Mouse (Mus musculus): ENCODE data around the gene Slc35f6. TPM values are rescaled to one million over a fixed set of nuclear protein-coding genes. Genes with fewer than 3 reads are reported as not detected.

Slc35f6 gene
- polyA plus RNA-seq, 1 experiment from 2014 or later, result 34.0 TPM

DNA sequence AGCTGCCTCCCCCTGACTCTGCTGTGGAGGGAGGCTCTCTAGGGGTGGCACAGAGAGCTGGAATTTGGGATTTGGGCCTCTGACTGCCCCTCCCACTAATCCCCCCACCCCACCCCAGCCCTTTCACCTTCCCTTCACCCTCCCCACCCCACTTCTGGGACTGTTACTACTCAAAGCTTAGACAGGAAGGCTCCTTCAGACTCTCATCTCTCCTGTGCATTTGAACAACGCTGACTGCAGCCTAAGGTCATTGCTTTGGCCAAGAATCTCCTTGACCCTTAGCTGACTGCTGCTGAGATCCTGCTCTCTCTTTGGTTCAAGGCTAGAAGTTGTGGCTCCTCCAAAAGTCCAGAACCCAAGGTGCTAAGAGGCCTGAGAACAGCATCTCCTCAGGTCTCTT is 36.6 kb upstream of the Slc35f6 start:
- Histone ChIP-seq H3K9ac (ENCODE audit: low read length) (0 out of 2 replicates have a peak overlapping the region, but pooled peaks have one; percentile 28), H3K4me3 (replicated peaks; ENCODE audit: low read length) (no peak overlapping the region), H3K27me3 (ENCODE audit: control insufficient read depth, insufficient read depth, low read length) (no peaks in the 10 kb centered on the region), H3K4me2 (ENCODE audit: low read depth, low read length) (no peak overlapping the region), H3K36me3 (ENCODE audit: control insufficient read depth, insufficient read depth, low read length) (no peaks in the 10 kb centered on the region), H3K4me1 (ENCODE audit: control insufficient read depth, insufficient read depth, low read length) (peaks cover 29% of the 10 kb centered on the region), H3K27ac (ENCODE audit: low read length) (no peak overlapping the region), H3K9me3 (replicated peaks; ENCODE audit: control insufficient read depth, low read length) (no peaks in the 10 kb centered on the region)
- WGBS, result 57% methylated on average over 1 of the region's 1 CpGs
- no peak for ATAC-seq (ENCODE audit: insufficient read depth, low FRiP score)

DNA sequence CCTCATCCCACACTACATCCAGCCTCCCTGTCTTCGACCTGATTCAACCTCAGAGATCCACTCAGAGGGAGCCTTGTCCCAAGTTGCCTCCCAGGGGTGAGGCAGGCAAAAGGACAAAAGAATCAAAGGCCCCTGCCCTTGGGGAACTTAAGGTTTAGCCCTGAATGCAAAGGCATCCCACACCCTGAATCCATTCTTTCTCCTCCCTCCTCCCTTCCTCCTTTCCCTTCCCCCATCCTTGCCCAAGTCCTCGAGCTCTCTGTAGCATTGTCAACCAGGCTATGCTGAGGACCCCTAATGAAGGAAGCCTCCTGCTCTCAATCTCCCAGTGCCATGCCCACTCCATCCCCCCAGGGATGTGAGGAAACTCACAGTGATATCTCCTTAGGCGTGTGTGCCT is 36.0 kb upstream of the Slc35f6 start:
- no peak overlapping the region for H3K4me2 ChIP-seq (ENCODE audit: low read depth, low read length)
- 47% methylated on average over 3 of the region's 3 CpGs for WGBS
- H3K36me3 ChIP-seq (ENCODE audit: control insufficient read depth, insufficient read depth, low read length), result no peaks in the 10 kb centered on the region
- no peaks in the 10 kb centered on the region for H3K27me3 ChIP-seq (ENCODE audit: control insufficient read depth, insufficient read depth, low read length)
- H3K4me1 ChIP-seq (ENCODE audit: control insufficient read depth, insufficient read depth, low read length), result peaks cover 33% of the 10 kb centered on the region
- H3K9ac ChIP-seq (ENCODE audit: low read length), result no peak overlapping the region
- H3K27ac ChIP-seq (ENCODE audit: low read length), result no peak overlapping the region
- no peak overlapping the region for H3K4me3 ChIP-seq (replicated peaks; ENCODE audit: low read length)
- no peak for ATAC-seq (ENCODE audit: insufficient read depth, low FRiP score)
- H3K9me3 ChIP-seq (replicated peaks; ENCODE audit: control insufficient read depth, low read length), result no peaks in the 10 kb centered on the region

DNA sequence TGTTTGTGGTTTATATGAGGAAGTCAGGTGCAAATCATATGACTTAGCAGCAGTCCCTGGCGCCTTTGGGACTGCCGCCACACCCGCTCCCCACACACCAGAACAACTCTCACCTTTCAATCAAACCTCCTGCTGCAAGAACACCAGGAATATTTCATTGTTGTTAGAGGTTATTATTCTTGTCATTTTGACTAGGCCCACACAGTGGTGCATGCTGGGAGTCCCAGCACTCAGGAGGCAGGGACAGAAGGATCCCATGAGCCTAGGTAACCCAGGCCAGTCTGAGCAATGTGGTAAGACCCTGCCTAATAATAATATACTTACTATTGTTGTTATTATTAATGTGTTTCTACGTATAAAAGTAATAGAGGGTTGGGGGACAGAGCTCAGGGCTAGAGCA is 35.2 kb upstream of the Slc35f6 start:
- Histone ChIP-seq H3K9ac (ENCODE audit: low read length) (no peak overlapping the region), H3K4me2 (ENCODE audit: low read depth, low read length) (no peak overlapping the region), H3K4me3 (replicated peaks; ENCODE audit: low read length) (no peak overlapping the region), H3K4me1 (ENCODE audit: control insufficient read depth, insufficient read depth, low read length) (peaks cover 37% of the 10 kb centered on the region), H3K27ac (ENCODE audit: low read length) (no peak overlapping the region), H3K27me3 (ENCODE audit: control insufficient read depth, insufficient read depth, low read length) (no peaks in the 10 kb centered on the region), H3K36me3 (ENCODE audit: control insufficient read depth, insufficient read depth, low read length) (no peaks in the 10 kb centered on the region), H3K9me3 (replicated peaks; ENCODE audit: control insufficient read depth, low read length) (no peaks in the 10 kb centered on the region)
- no peak; the same call in 1 of the 2 replicates for ATAC-seq (ENCODE audit: insufficient read depth, low FRiP score)
- 66% methylated on average over 4 of the region's 4 CpGs for WGBS

DNA sequence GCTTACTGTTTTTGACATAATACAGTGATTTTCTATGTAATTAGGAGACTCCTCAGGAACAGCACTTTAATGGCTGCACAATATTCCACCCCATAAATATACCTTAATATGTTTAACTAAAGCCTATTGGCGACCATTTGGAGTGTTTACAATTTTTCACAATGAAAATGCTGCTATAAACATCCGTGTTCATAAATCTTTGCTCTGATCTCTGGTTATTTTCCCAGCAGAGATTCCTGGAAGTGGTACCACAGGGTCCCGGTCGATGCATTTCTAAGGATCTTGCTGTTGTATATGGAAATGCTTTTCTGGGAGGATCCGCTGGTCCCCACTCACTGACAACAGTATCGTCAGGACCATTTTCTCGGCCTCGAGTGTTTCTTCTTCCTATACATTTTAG is 34.5 kb upstream of the Slc35f6 start:
- Histone ChIP-seq H3K27me3 (ENCODE audit: control insufficient read depth, insufficient read depth, low read length) (no peaks in the 10 kb centered on the region), H3K9ac (ENCODE audit: low read length) (no peak overlapping the region), H3K4me1 (ENCODE audit: control insufficient read depth, insufficient read depth, low read length) (peaks cover 44% of the 10 kb centered on the region), H3K27ac (ENCODE audit: low read length) (0 out of 2 replicates have a peak overlapping the region, but pooled peaks have one; percentile 75), H3K36me3 (ENCODE audit: control insufficient read depth, insufficient read depth, low read length) (no peaks in the 10 kb centered on the region), H3K9me3 (replicated peaks; ENCODE audit: control insufficient read depth, low read length) (no peaks in the 10 kb centered on the region), H3K4me3 (replicated peaks; ENCODE audit: low read length) (no peak overlapping the region), H3K4me2 (ENCODE audit: low read depth, low read length) (no peak overlapping the region)
- WGBS, result 65% methylated on average over 8 of the region's 8 CpGs
- ATAC-seq (ENCODE audit: insufficient read depth, low FRiP score), result no peak

DNA sequence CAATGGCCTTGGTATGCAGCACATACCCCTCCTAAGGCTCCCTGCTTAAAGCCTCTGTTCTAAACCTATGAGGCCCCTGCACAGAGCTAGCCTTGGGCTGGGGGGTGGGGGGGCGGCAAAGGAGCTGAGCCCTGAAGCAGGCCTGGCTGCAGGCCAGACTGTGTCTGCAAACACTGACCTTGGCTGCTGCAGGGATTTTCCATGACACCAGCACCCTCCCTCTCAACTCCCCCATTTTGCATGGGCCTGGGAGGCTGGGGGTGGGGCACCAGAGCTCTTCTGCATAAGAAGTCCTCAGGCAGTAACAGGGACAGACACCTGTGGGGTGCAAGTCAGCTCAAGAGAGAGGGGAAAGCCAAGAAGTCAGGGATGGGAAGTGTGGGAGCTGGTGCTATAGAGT is 33.5 kb upstream of the Slc35f6 start:
- WGBS, result 15% methylated on average over 1 of the region's 1 CpGs

DNA sequence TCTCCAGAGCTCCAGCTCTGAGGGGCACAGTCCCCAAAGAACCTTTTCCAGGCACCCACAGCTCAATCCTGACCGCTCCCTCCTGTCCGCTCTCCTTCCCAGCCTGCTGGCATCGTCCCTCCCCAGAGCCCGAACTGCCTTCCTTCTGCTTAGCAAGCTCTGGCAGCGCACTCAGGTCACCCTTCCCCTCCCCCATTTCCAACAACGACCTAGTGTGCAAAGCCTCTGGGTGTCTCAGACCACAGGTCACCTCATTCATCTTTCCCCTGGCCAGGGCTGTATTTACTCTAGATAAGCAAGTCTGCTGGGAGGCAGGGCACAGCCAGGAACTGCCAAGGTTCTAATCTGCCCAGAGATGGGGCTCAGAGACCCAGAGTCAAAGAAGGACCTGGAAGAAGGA is 32.3 kb upstream of the Slc35f6 start:
- Histone ChIP-seq H3K4me2 (ENCODE audit: low read depth, low read length) (0 out of 2 replicates have a peak overlapping the region, but pooled peaks have one; percentile 27), H3K27ac (ENCODE audit: low read length) (peak overlapping the region; percentile 75), H3K4me3 (replicated peaks; ENCODE audit: low read length) (no peak overlapping the region), H3K9ac (ENCODE audit: low read length) (peak overlapping the region; percentile 49; the same call in 1 of the 2 replicates), H3K27me3 (ENCODE audit: control insufficient read depth, insufficient read depth, low read length) (no peaks in the 10 kb centered on the region), H3K4me1 (ENCODE audit: control insufficient read depth, insufficient read depth, low read length) (peaks cover 48% of the 10 kb centered on the region), H3K36me3 (ENCODE audit: control insufficient read depth, insufficient read depth, low read length) (no peaks in the 10 kb centered on the region), H3K9me3 (replicated peaks; ENCODE audit: control insufficient read depth, low read length) (no peaks in the 10 kb centered on the region)
- 32% methylated on average over 6 of the region's 6 CpGs for WGBS
- peak; percentile 59; the same call in 1 of the 2 replicates for ATAC-seq (ENCODE audit: insufficient read depth, low FRiP score)

More for the DNA sequence above, 33.5 kb upstream of the Slc35f6 start:
- H3K9ac ChIP-seq (ENCODE audit: low read length), result peak overlapping the region; percentile 49; the same call in 1 of the 2 replicates
- peak overlapping the region; percentile 27 for H3K4me2 ChIP-seq (ENCODE audit: low read depth, low read length)
- peaks cover 48% of the 10 kb centered on the region for H3K4me1 ChIP-seq (ENCODE audit: control insufficient read depth, insufficient read depth, low read length)
- no peaks in the 10 kb centered on the region for H3K9me3 ChIP-seq (replicated peaks; ENCODE audit: control insufficient read depth, low read length)
- H3K27me3 ChIP-seq (ENCODE audit: control insufficient read depth, insufficient read depth, low read length), result no peaks in the 10 kb centered on the region
- H3K36me3 ChIP-seq (ENCODE audit: control insufficient read depth, insufficient read depth, low read length), result no peaks in the 10 kb centered on the region
- H3K4me3 ChIP-seq (replicated peaks; ENCODE audit: low read length), result no peak overlapping the region
- H3K27ac ChIP-seq (ENCODE audit: low read length), result peak overlapping the region; percentile 75
- peak; percentile 78 for ATAC-seq (ENCODE audit: insufficient read depth, low FRiP score)

DNA sequence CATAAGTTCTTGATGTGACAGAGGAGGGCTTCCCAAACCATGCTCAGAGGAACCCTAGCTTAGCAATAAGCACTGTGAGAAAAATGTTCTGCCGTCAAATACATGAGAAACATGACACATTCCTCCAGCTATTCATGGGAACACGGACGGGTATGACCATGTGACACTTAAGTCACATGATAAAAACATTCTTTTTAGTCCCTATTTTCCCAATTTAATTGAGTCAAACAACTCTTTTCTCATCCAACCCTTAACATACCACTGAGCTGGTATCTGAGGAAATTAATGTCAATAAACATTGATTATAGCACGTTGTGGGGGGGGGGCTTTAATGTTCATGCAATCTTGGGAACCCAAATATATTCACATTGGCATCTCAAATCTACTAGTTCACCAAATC is 31.9 kb upstream of the Slc35f6 start:
- no peak overlapping the region for H3K4me2 ChIP-seq (ENCODE audit: low read depth, low read length)
- H3K9ac ChIP-seq (ENCODE audit: low read length), result no peak overlapping the region
- H3K9me3 ChIP-seq (replicated peaks; ENCODE audit: control insufficient read depth, low read length), result no peaks in the 10 kb centered on the region
- peak overlapping the region; percentile 75; the same call in 1 of the 2 replicates for H3K27ac ChIP-seq (ENCODE audit: low read length)
- no peaks in the 10 kb centered on the region for H3K36me3 ChIP-seq (ENCODE audit: control insufficient read depth, insufficient read depth, low read length)
- peaks cover 47% of the 10 kb centered on the region for H3K4me1 ChIP-seq (ENCODE audit: control insufficient read depth, insufficient read depth, low read length)
- no peak overlapping the region for H3K4me3 ChIP-seq (replicated peaks; ENCODE audit: low read length)
- H3K27me3 ChIP-seq (ENCODE audit: control insufficient read depth, insufficient read depth, low read length), result no peaks in the 10 kb centered on the region
- 49% methylated on average over 4 of the region's 4 CpGs for WGBS
- ATAC-seq (ENCODE audit: insufficient read depth, low FRiP score), result no peak

DNA sequence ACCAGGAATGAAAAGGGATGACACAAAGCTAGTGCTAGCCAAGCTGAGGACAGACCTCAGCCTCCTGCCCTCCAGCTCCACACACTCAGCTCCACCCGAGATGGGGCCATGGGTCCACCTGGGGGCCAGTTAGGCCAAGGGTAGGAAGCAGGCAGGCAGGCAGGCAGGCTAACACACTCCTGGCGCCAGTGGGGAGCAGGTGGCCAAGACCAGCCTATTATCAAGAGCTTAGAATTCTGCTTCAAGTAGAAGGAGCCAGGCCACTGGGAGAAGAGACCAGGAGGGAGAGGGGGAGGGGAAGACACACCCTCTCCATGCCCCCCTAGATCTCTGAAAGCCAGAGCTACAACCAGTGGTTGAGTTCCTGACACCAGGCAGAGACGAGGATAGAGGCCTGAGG is 31.1 kb upstream of the Slc35f6 start:
- Histone ChIP-seq H3K9me3 (replicated peaks; ENCODE audit: control insufficient read depth, low read length) (no peaks in the 10 kb centered on the region), H3K27ac (ENCODE audit: low read length) (peak overlapping the region; percentile 45; the same call in 1 of the 2 replicates), H3K9ac (ENCODE audit: low read length) (peak overlapping the region; percentile 33; the same call in 1 of the 2 replicates), H3K27me3 (ENCODE audit: control insufficient read depth, insufficient read depth, low read length) (peaks cover 6% of the 10 kb centered on the region), H3K4me1 (ENCODE audit: control insufficient read depth, insufficient read depth, low read length) (peaks cover 42% of the 10 kb centered on the region), H3K4me2 (ENCODE audit: low read depth, low read length) (no peak overlapping the region), H3K36me3 (ENCODE audit: control insufficient read depth, insufficient read depth, low read length) (no peaks in the 10 kb centered on the region), H3K4me3 (replicated peaks; ENCODE audit: low read length) (no peak overlapping the region)
- ATAC-seq (ENCODE audit: insufficient read depth, low FRiP score), result no peak
- WGBS, result 28% methylated on average over 3 of the region's 3 CpGs

DNA sequence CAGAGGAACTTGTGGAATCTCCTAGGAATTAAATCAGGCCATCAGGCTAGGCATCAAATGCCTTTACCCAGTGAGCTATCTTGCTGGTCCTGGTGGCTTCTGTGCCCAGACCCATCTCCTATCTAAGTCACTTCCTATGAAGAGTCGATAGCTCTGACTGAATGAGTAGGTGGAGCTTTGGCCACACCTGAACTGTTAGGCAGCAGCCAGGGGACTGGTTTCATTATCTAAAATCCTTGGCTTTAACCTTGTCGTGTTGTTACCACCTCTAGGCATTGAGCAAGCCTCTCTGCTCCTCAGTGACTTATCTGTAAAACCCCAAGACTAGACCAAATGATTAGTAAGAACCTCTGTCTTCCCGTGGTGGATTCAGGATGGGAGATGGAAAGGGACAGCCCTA is 30.4 kb upstream of the Slc35f6 start:
- no peaks in the 10 kb centered on the region for H3K9me3 ChIP-seq (replicated peaks; ENCODE audit: control insufficient read depth, low read length)
- 22% methylated on average over 3 of the region's 3 CpGs for WGBS
- H3K4me2 ChIP-seq (ENCODE audit: low read depth, low read length), result 0 out of 2 replicates have a peak overlapping the region, but pooled peaks have one; percentile 5
- H3K27me3 ChIP-seq (ENCODE audit: control insufficient read depth, insufficient read depth, low read length), result peaks cover 12% of the 10 kb centered on the region
- no peak overlapping the region for H3K4me3 ChIP-seq (replicated peaks; ENCODE audit: low read length)
- no peaks in the 10 kb centered on the region for H3K36me3 ChIP-seq (ENCODE audit: control insufficient read depth, insufficient read depth, low read length)
- peak overlapping the region; percentile 31; the same call in 1 of the 2 replicates for H3K27ac ChIP-seq (ENCODE audit: low read length)
- ATAC-seq (ENCODE audit: insufficient read depth, low FRiP score), result no peak
- no peak overlapping the region for H3K9ac ChIP-seq (ENCODE audit: low read length)
- H3K4me1 ChIP-seq (ENCODE audit: control insufficient read depth, insufficient read depth, low read length), result peaks cover 48% of the 10 kb centered on the region
